8 mouse cellular contexts compared by ENCODE assay signal in genomic region chr11:106269060-106269431, GRCm38 (mm10). TPM values are rescaled to one million over a fixed set of nuclear protein-coding genes. Genes with fewer than 3 reads are reported as not detected.
A peak's percentile ranks its signal among the peaks of the same experiment; 100 is the strongest.
DNase-seq lines count a peak whose midpoint lies in the region; ATAC-seq lines count a peak whose summit lies in the region.

No protein-coding gene starts in this region.

- H3K4me3 ChIP-seq in liver, embryonic 11.5 days (ENCODE audit: low read depth, low read length): no peak overlapping the region; the same call in 1 of the 2 replicates

- H3K9ac ChIP-seq in liver, embryonic 11.5 days (ENCODE audit: low read depth, low read length): no peak overlapping the region

- peaks cover 35% of the 10 kb centered on the region for H3K4me1 ChIP-seq in liver, embryonic 11.5 days (replicated peaks; ENCODE audit: control insufficient read depth, insufficient read depth, low read length)

- intact Hi-C loops in left cerebral cortex, postnatal 4 days (cut with DNase I): loop anchor here (10.0 kb wide), 1 partner anchor 126 kb away; no protein-coding TSS in a partner anchor

- peaks cover 36% of the 10 kb centered on the region for H3K36me3 ChIP-seq in liver, embryonic 11.5 days (ENCODE audit: control insufficient read depth, insufficient read depth, low read length)

- peak overlapping the region; percentile 62; the same call in 1 of the 2 replicates for H3K27ac ChIP-seq in liver, embryonic 11.5 days (ENCODE audit: low read depth, low read length)

- peak; percentile 49 for DNase-seq in left cerebral cortex, postnatal 4 days
- no peak for DNase-seq in left cerebral cortex, adult 9 months (ENCODE audit: low spot score in 2 of 2)
- peak; percentile 58 to 69 for DNase-seq in cerebellum, postnatal 14 days
- DNase-seq in liver, embryonic 11.5 days (ENCODE audit: low spot score): no peak
- DNase-seq in retina, postnatal 1 day: peak; percentile 61
- DNase-seq in spleen, adult 18-20 months: no peak
- DNase-seq in urinary bladder, adult 2 months (ENCODE audit: low spot score): no peak

- 47% methylated on average over 3 of the region's 3 CpGs for WGBS in liver, embryonic 11.5 days

- H3K9me3 ChIP-seq in liver, embryonic 11.5 days (ENCODE audit: control insufficient read depth, low read length): no peaks in the 10 kb centered on the region

- H3K4me2 ChIP-seq in liver, embryonic 11.5 days: peak overlapping the region; percentile 46

- peak; percentile 34 to 45; a peak in 2 of 4 replicates for ATAC-seq in hematopoietic stem cell, adult 5-6 weeks (replicated peaks in 1 of 2; ENCODE audit: insufficient read depth in 1 of 2, low FRiP score in 2 of 2, low TSS enrichment in 1 of 2, low read depth in 1 of 2, poor library complexity in 2 of 2, severe bottlenecking in 2 of 2)
- ATAC-seq in liver, embryonic 11.5 days (replicated peaks; ENCODE audit: low FRiP score): no peak

- no peaks in the 10 kb centered on the region for H3K27me3 ChIP-seq in liver, embryonic 11.5 days (replicated peaks; ENCODE audit: control insufficient read depth, insufficient read depth, low read length)

RNA-seq across cellular contexts. Expression of gene Smarcd2, which starts 3.7 kb away (rescaled TPM):
- 10 to 100 TPM; 13.9 to 17.8 TPM for total RNA-seq in left cerebral cortex, postnatal 4 days (2021)
- total RNA-seq in hematopoietic stem cell, adult 5-6 weeks (2017): 200 and 274 TPM in 2 replicates
- 60.3 and 62.9 TPM in 2 replicates for polyA plus RNA-seq in liver, embryonic 11.5 days (2014; fragmentation: Nextera tagmentation; extraction: Ambion mirVana)
- polyA plus RNA-seq in urinary bladder, adult 2 months (2012; rRNA removed): 105 and 110 TPM in 2 replicates

RNA-seq across cellular contexts. Expression of gene Tcam1, which starts 7.4 kb away (rescaled TPM):
- total RNA-seq in left cerebral cortex, postnatal 4 days (2021): under 1 TPM; 0.18 to 0.28 TPM
- 3.6 and 4.0 TPM in 2 replicates for total RNA-seq in hematopoietic stem cell, adult 5-6 weeks (2017)
- 0.66 and 1.2 TPM in 2 replicates for polyA plus RNA-seq in liver, embryonic 11.5 days (2014; fragmentation: Nextera tagmentation; extraction: Ambion mirVana)
- 0.11 and 0.19 TPM in 2 replicates for polyA plus RNA-seq in urinary bladder, adult 2 months (2012; rRNA removed)

RNA-seq across cellular contexts. Expression of gene Psmc5, which starts 13.1 kb away (rescaled TPM):
- total RNA-seq in left cerebral cortex, postnatal 4 days (2021): 100 to 1,000 TPM; 111 to 112 TPM
- 86.0 and 87.2 TPM in 2 replicates for total RNA-seq in hematopoietic stem cell, adult 5-6 weeks (2017)
- 304 and 310 TPM in 2 replicates for polyA plus RNA-seq in liver, embryonic 11.5 days (2014; fragmentation: Nextera tagmentation; extraction: Ambion mirVana)
- polyA plus RNA-seq in urinary bladder, adult 2 months (2012; rRNA removed): 152 and 156 TPM in 2 replicates

RNA-seq across cellular contexts. Expression of gene Ftsj3, which starts 13.2 kb away (rescaled TPM):
- total RNA-seq in left cerebral cortex, postnatal 4 days (2021): 10 to 100 TPM; 34.6 to 35.1 TPM
- 124 and 147 TPM in 2 replicates for total RNA-seq in hematopoietic stem cell, adult 5-6 weeks (2017)
- polyA plus RNA-seq in liver, embryonic 11.5 days (2014; fragmentation: Nextera tagmentation; extraction: Ambion mirVana): 110 and 117 TPM in 2 replicates
- polyA plus RNA-seq in urinary bladder, adult 2 months (2012; rRNA removed): 26.7 and 27.0 TPM in 2 replicates

RNA-seq across cellular contexts. Expression of gene Gh, which starts 32.6 kb away (rescaled TPM):
- total RNA-seq in left cerebral cortex, postnatal 4 days (2021): not detected
- total RNA-seq in hematopoietic stem cell, adult 5-6 weeks (2017): not detected in 2 replicates
- polyA plus RNA-seq in liver, embryonic 11.5 days (2014; fragmentation: Nextera tagmentation; extraction: Ambion mirVana): not detected in 2 replicates
- not detected in 2 replicates for polyA plus RNA-seq in urinary bladder, adult 2 months (2012; rRNA removed)

Comparison
In these comparisons a context has a peak if more than half of its experiments do, and no peak if none do; other contexts are left out.
1. DNase-seq: peak in left cerebral cortex, postnatal 4 days (single experiment), cerebellum, postnatal 14 days (2 of 2) and retina, postnatal 1 day (single experiment); none in left cerebral cortex, adult 9 months (0 of 2), liver, embryonic 11.5 days (single experiment), spleen, adult 18-20 months (0 of 2) and urinary bladder, adult 2 months (single experiment).
2. RNA of gene Smarcd2, which starts 3.7 kb away (total RNA-seq): 200 to 274 TPM in hematopoietic stem cell, adult 5-6 weeks; 13.9 to 17.8 TPM in left cerebral cortex, postnatal 4 days; every median in the first group is over 10 times any median in the second.